25 mouse cellular contexts compared by ENCODE assay signal in the genomic region with DNA sequence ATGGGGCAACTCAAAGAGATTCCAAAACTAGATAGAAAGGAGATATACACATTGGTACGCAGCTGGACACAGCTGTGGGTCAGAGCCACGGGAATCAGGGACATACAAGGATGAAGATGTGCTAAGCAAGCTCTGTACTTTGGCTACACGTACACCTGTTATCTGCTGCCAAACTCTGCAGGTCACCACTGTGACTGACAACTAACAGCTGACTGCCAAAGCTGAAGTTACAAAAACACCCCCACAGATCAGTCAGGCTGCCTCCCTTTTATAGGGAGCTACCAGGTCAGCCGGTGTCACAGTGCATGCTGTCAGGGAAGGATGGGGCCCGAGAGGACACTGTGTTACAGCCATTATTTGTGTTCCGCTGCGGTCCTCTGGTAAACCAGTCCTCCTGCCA.
"Had no signal": no experiment of that assay in that cellular context is flagged by ENCODE, and none has a peak within 500 bp of the region (broad histone marks: within the 10 kb centered on the region; RNA-seq: fewer than 3 reads in every experiment).

No protein-coding gene starts in this region.

- H3K27ac ChIP-seq: intestine, embryonic 15.5 days; kidney, embryonic 15.5 days; limb, embryonic 13.5 days; liver, embryonic 13.5 days; lung, embryonic 15.5 days; midbrain, embryonic 10.5 days; midbrain, embryonic 13.5 days; neural tube, embryonic 12.5 days; neural tube, embryonic 15.5 days; stomach, embryonic 15.5 days had no signal

- H3K27me3 ChIP-seq: intestine, embryonic 15.5 days; kidney, embryonic 15.5 days; limb, embryonic 13.5 days; liver, embryonic 13.5 days; lung, embryonic 15.5 days; midbrain, embryonic 13.5 days; neural tube, embryonic 12.5 days; neural tube, embryonic 15.5 days; stomach, embryonic 15.5 days had no signal

- H3K36me3 ChIP-seq: intestine, embryonic 15.5 days; kidney, embryonic 15.5 days; limb, embryonic 13.5 days; liver, embryonic 13.5 days; lung, embryonic 15.5 days; midbrain, embryonic 10.5 days; midbrain, embryonic 13.5 days; neural tube, embryonic 12.5 days; neural tube, embryonic 15.5 days; stomach, embryonic 15.5 days had no signal

- ATAC-seq: intestine, embryonic 15.5 days; midbrain, embryonic 13.5 days; midbrain, embryonic 16.5 days had no signal

- H3K4me3 ChIP-seq: intestine, embryonic 15.5 days; kidney, embryonic 15.5 days; limb, embryonic 13.5 days; liver, embryonic 13.5 days; lung, embryonic 15.5 days; megakaryocyte, embryonic 14.5 days; midbrain, embryonic 10.5 days; midbrain, embryonic 13.5 days; neural tube, embryonic 12.5 days; neural tube, embryonic 15.5 days; stomach, embryonic 15.5 days had no signal

- H3K9ac ChIP-seq: intestine, embryonic 15.5 days; kidney, embryonic 15.5 days; limb, embryonic 13.5 days; liver, embryonic 13.5 days; lung, embryonic 15.5 days; midbrain, embryonic 13.5 days; neural tube, embryonic 12.5 days; neural tube, embryonic 15.5 days; stomach, embryonic 15.5 days had no signal

- H3K9me3 ChIP-seq: intestine, embryonic 15.5 days; kidney, embryonic 15.5 days; limb, embryonic 13.5 days; liver, embryonic 13.5 days; lung, embryonic 15.5 days; midbrain, embryonic 10.5 days; midbrain, embryonic 13.5 days; neural tube, embryonic 12.5 days; neural tube, embryonic 15.5 days; stomach, embryonic 15.5 days had no signal

- DNase-seq: kidney, adult 11 months; kidney, adult 8-10 months; kidney, postnatal 10 days; kidney, postnatal 4 days; left cerebral cortex, postnatal 4 days; liver, embryonic 13.5 days; lung, adult 18-20 months; lung, postnatal 10 days; lung, postnatal 36 days; right cerebral cortex, adult 18-20 months; right cerebral cortex, postnatal 14 days; right cerebral cortex, postnatal 4 days; spleen, adult 18-20 months; thymus, postnatal 36 days had no signal

- H3K4me2 ChIP-seq: intestine, embryonic 15.5 days; kidney, embryonic 15.5 days; limb, embryonic 13.5 days; liver, embryonic 13.5 days; lung, embryonic 15.5 days; midbrain, embryonic 13.5 days; neural tube, embryonic 12.5 days; neural tube, embryonic 15.5 days; stomach, embryonic 15.5 days had no signal

- H3K4me1 ChIP-seq: limb, embryonic 13.5 days; liver, embryonic 13.5 days; neural tube, embryonic 12.5 days; stomach, embryonic 15.5 days had no signal
